Mouse (Mus musculus) forebrain, embryonic 16.5 days (tissue): ENCODE results near the gene Runx1. TPM values are rescaled to one million over a fixed set of nuclear protein-coding genes. Genes with fewer than 3 reads are reported as not detected.

Experiments
- ATAC-seq: fragments of 200-750 bp; cut with Nextera tagmentation; 2 replicates; pipeline ENCODE4 v1.8.0; 2017; ENCODE audit warnings: mild to moderate bottlenecking, moderate library complexity
- H3K27ac ChIP-seq: fragments of 300-500 bp; sonication (generic); 2 replicates; pipeline ENCODE4 v1.5.1; 2014; ENCODE audit warnings: low read length, control low read depth
- H3K27me3 ChIP-seq: fragments of 300-500 bp; sonication (generic); replicated peaks from 2 replicates; pipeline ENCODE4 v1.6.1; 2014; ENCODE audit warnings: low read length; ENCODE audit not compliant: control insufficient read depth, insufficient read depth
- H3K36me3 ChIP-seq: fragments of 300-500 bp; sonication (generic); 2 replicates; pipeline ENCODE4 v1.6.1; 2014; ENCODE audit not compliant: control insufficient read depth, insufficient read depth
- H3K4me1 ChIP-seq: fragments of 300-500 bp; sonication (generic); replicated peaks from 2 replicates; pipeline ENCODE4 v1.6.1; 2014; ENCODE audit warnings: low read length; ENCODE audit not compliant: control insufficient read depth, insufficient read depth
- H3K4me2 ChIP-seq: fragments of 300-500 bp; sonication (generic); 2 replicates; pipeline ENCODE4 v1.6.1; 2014; ENCODE audit warnings: mild to moderate bottlenecking, low read length, control low read depth
- H3K4me3 ChIP-seq: fragments of 300-500 bp; sonication (generic); replicated peaks from 2 replicates; pipeline ENCODE4 v1.5.1; 2014; ENCODE audit warnings: mild to moderate bottlenecking, low read length, control low read depth
- H3K9ac ChIP-seq: fragments of 300-500 bp; sonication (generic); replicated peaks from 2 replicates; pipeline ENCODE4 v1.6.1; 2014; ENCODE audit warnings: low read depth, low read length, control low read depth
- H3K9me3 ChIP-seq: fragments of 300-500 bp; sonication (generic); 2 replicates; pipeline ENCODE4 v1.6.1; 2016; ENCODE audit warnings: low read length; ENCODE audit not compliant: control insufficient read depth
- whole genome bisulfite sequencing: fragments of 180-500 bp; shearing (Covaris S2); extraction: QIAGEN DNeasy Blood & Tissue Kit; methylation state at CpG from one replicate; pipeline ENCODE4 v1.1.7; 2014; 5-methylcytosine and 5-hydroxymethylcytosine counted together
- polyA plus RNA-seq: library from polyadenylated mRNA; unstranded; fragments of >200 nt; fragmentation: Nextera tagmentation; extraction: Ambion mirVana; gene quantifications from 2 replicates; pipeline ENCODE4 v1.2.1, GENCODE M21; 2015

Gene Runx1
- polyA plus RNA-seq, 1 experiment from 2014 or later: 0.48 TPM

- Histone ChIP-seq H3K9me3 (no peaks in the 10 kb centered on the region), H3K4me2 (no peak overlapping the region), H3K9ac (no peak overlapping the region), H3K36me3 (no peaks in the 10 kb centered on the region), H3K4me1 (peaks cover 4% of the 10 kb centered on the region), H3K27me3 (no peaks in the 10 kb centered on the region), H3K4me3 (no peak overlapping the region), H3K27ac (no peak overlapping the region)
- 96% methylated on average over 7 of the region's 7 CpGs for WGBS
- no peak for ATAC-seq
Measured at GRCm38 (mm10) chr16:92767423-92767822, 58.5 kb downstream of the Runx1 start.

DNA sequence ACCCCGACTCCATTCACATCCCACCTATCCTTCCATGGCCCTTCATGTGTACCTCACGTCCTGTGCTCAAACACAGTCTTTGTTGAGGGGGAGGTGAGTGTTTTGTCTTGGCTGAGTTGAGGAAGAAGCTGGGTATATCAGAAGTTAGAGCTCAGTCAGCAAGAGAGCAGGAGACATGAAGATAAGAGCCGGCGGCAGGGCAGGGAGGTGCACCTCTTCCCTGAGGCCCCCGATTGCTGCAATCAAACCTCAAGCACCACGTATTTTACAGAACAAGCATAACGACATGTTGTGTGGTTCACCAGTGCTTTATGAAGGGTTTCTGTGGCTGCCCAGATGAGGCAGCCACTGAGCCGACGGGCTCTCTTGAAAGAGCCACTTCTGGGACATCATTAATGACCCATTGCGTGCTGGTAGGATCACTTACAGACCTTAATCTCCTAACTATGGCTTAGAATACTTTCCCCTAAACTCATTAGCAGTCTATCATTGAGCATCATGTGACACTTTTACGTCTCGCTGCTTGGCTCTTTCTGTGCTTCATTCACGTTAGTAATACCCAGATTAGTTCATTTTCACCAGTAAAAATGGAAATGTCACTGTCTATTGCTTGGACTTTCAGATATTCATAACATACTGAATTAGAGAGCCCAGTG lies 61.1 kb downstream of the Runx1 start:
- WGBS: 45% methylated on average over 13 of the region's 13 CpGs
- Histone ChIP-seq H3K4me2 (no peak overlapping the region), H3K4me1 (peaks cover 16% of the 10 kb centered on the region), H3K9ac (no peak overlapping the region), H3K27ac (no peak overlapping the region), H3K36me3 (no peaks in the 10 kb centered on the region), H3K27me3 (no peaks in the 10 kb centered on the region), H3K9me3 (no peaks in the 10 kb centered on the region), H3K4me3 (no peak overlapping the region)
- no peak for ATAC-seq

- Histone ChIP-seq H3K4me3 (no peak overlapping the region), H3K27me3 (no peaks in the 10 kb centered on the region), H3K4me2 (no peak overlapping the region), H3K9ac (no peak overlapping the region), H3K9me3 (no peaks in the 10 kb centered on the region), H3K36me3 (no peaks in the 10 kb centered on the region), H3K4me1 (peaks cover 16% of the 10 kb centered on the region), H3K27ac (no peak overlapping the region)
- ATAC-seq: 0 out of 2 replicates have a peak, but pooled peaks have one; percentile 42
- WGBS: 71% methylated on average over 3 of the region's 3 CpGs
Measured at GRCm38 (mm10) chr16:92763666-92764065, 62.3 kb downstream of the Runx1 start.

DNA sequence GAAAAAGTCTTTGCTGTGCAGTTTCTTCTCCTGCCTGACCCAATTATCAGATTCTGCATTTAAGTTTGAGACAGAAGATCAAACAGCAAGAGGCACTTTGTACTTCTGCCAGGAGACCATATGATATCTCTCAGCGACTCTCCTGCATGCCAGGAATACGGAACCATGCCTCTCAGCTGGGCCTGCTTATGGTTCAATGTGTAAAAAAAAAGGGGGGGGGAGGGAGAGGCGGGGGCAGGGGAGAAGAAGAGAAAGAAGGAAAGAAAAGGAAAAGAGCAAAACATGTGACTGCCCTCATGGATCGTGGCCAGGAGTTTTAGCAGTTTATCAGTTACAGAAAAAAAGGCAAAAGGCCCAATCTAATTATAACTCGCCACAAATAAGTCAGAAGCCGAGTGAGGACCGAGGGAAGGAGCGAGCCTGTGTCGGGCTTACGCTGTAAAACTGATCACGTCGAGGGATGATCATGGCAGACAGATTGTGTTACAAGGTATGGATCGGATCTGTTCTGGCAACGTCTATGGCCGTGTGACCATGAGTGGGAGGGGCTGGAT lies 63.9 kb downstream of the Runx1 start:
- no peak overlapping the region for H3K9ac ChIP-seq
- H3K4me1 ChIP-seq: peaks cover 16% of the 10 kb centered on the region
- no peaks in the 10 kb centered on the region for H3K9me3 ChIP-seq
- peak; percentile 85 for ATAC-seq
- H3K4me3 ChIP-seq: no peak overlapping the region
- 48% methylated on average over 15 of the region's 15 CpGs for WGBS
- H3K4me2 ChIP-seq: peak overlapping the region; percentile 16; the same call in 1 of the 2 replicates
- H3K27ac ChIP-seq: no peak overlapping the region
- H3K36me3 ChIP-seq: no peaks in the 10 kb centered on the region
- H3K27me3 ChIP-seq: no peaks in the 10 kb centered on the region

DNA sequence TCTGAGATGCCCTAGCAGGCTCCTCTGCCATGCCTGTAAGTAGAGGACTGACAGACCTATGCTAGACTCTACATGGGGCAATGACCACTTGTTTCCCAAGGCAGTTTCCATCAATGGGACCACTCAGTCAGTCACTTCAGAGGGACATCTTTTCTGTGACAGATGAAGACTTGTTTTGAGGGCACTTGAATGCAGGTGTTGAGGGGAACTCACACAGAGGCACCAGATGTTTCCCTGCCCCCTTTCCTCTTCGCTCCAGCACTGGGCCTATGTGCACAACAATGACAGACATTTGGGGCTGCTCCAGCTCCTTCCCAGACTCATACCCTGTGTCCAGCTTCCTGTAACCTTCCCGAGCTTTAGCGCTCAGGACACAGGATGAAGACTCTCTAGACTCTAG lies 65.9 kb downstream of the Runx1 start:
- ATAC-seq: no peak
- H3K4me1 ChIP-seq: peaks cover 16% of the 10 kb centered on the region
- WGBS: 81% methylated on average over 3 of the region's 3 CpGs

GRCm38 (mm10) chr16:92757564-92757963 lies 68.4 kb downstream of the Runx1 start:
- Histone ChIP-seq H3K4me2 (no peak overlapping the region), H3K36me3 (no peaks in the 10 kb centered on the region), H3K27me3 (no peaks in the 10 kb centered on the region), H3K4me1 (peaks cover 12% of the 10 kb centered on the region), H3K4me3 (no peak overlapping the region), H3K9me3 (no peaks in the 10 kb centered on the region), H3K9ac (no peak overlapping the region), H3K27ac (no peak overlapping the region)
- WGBS: 84% methylated on average over 4 of the region's 4 CpGs
- ATAC-seq: no peak

More for the DNA sequence above, 65.9 kb downstream of the Runx1 start:
- Histone ChIP-seq H3K27me3 (no peaks in the 10 kb centered on the region), H3K9me3 (no peaks in the 10 kb centered on the region), H3K27ac (no peak overlapping the region), H3K4me2 (no peak overlapping the region), H3K9ac (no peak overlapping the region), H3K4me3 (no peak overlapping the region), H3K36me3 (no peaks in the 10 kb centered on the region)

- H3K36me3 ChIP-seq: no peaks in the 10 kb centered on the region
- no peak overlapping the region for H3K4me2 ChIP-seq
- no peaks in the 10 kb centered on the region for H3K9me3 ChIP-seq
- no peaks in the 10 kb centered on the region for H3K27me3 ChIP-seq
- no peak for ATAC-seq
- H3K4me1 ChIP-seq: no peaks in the 10 kb centered on the region
- H3K27ac ChIP-seq: no peak overlapping the region
- 86% methylated on average over 3 of the region's 3 CpGs for WGBS
- H3K4me3 ChIP-seq: no peak overlapping the region
- H3K9ac ChIP-seq: no peak overlapping the region
Measured at GRCm38 (mm10) chr16:92753944-92754343, 72.0 kb downstream of the Runx1 start.

DNA sequence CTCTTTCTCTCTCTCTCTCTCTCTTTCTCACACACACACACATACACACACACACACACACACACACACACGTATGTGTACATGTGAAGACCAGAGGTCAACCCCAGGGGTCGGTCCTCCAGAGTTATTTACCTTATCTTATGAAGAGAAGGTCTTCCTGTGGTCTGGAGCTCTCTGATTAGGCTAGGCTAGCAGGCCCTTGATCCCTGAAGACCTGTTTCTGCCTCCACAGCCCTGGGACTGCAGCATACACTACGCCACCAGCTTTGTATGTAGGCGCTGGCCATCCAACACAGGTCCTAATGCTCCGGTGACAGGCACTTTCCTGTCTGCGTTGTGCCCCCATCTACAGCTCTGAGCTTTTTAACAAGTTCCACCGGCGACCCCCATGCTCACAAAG lies 72.8 kb downstream of the Runx1 start:
- H3K27ac ChIP-seq: no peak overlapping the region
- H3K27me3 ChIP-seq: no peaks in the 10 kb centered on the region
- WGBS: 91% methylated on average over 8 of the region's 8 CpGs
- no peaks in the 10 kb centered on the region for H3K9me3 ChIP-seq
- no peak overlapping the region for H3K4me2 ChIP-seq
- no peaks in the 10 kb centered on the region for H3K36me3 ChIP-seq
- no peak overlapping the region for H3K9ac ChIP-seq
- no peak overlapping the region for H3K4me3 ChIP-seq
- ATAC-seq: no peak
- no peaks in the 10 kb centered on the region for H3K4me1 ChIP-seq

- Histone ChIP-seq H3K27me3 (no peaks in the 10 kb centered on the region), H3K9me3 (no peaks in the 10 kb centered on the region), H3K4me1 (no peaks in the 10 kb centered on the region), H3K4me2 (no peak overlapping the region), H3K27ac (no peak overlapping the region), H3K4me3 (no peak overlapping the region), H3K36me3 (no peaks in the 10 kb centered on the region), H3K9ac (no peak overlapping the region)
- no peak for ATAC-seq
- 84% methylated on average over 1 of the region's 1 CpGs for WGBS
Measured at GRCm38 (mm10) chr16:92748272-92748671, 77.7 kb downstream of the Runx1 start.
